Mouse (Mus musculus) lung, postnatal 0 days (tissue): ENCODE measurements at regions not wholly inside any gene's neighbourhood (a gene's known extent, or its start where the extent isn't known, plus 50 kb on each side); places are given as distances from the start of the nearest gene placed in this dataset.

Experiments used
- CTCF ChIP-seq: IDR thresholded peaks from 2 replicates; pipeline ENCODE4 v1.5.1; 2016; ENCODE audit warnings: antibody characterized with exemption, mild to moderate bottlenecking
- EP300 ChIP-seq: IDR thresholded peaks from 2 replicates; pipeline ENCODE4 v1.6.1; 2016; ENCODE audit warnings: antibody characterized with exemption, mild to moderate bottlenecking, control low read depth

DNA sequence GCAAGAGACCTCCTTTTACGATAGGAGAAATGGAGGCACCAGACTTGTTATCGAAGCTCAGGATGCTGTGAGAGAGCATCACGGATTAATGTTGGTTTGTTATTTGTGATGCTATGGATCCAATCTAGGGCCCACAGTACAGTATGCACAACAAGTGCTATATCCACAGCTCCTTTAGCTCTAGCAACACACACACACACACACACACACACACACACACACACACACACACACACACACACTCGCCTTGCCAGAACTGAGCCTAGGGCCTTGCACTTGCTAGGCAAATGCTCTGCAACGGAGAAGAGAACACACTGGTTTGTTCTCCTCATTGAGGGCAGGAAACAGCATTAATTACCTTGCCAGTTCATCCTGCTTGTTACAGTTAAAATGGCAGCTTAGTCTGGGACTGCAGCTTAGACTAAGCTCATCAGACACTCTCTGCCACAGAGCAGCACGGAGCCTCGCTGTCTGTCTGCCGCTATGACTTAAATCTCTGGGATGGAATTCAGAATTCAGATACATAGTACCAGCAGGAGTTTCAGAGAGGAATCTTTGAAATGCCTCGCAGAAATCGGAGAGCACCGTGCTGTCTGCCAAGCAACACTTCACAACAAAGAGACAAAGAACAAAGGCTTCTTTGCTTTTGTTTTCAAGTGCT is 285.0 kb downstream of the Rngtt start:
- TF ChIP-seq CTCF = no peak
- TF ChIP-seq EP300 = no peak
